Mouse (Mus musculus) CD4-positive, CD25-positive, alpha-beta regulatory T cell, adult 2 months (primary cell): ENCODE data around the gene Olfr518.
A peak's percentile ranks its signal among the peaks of the same experiment; 100 is the strongest.

ENCODE experiments used
- DNase-seq: peaks from one replicate; pipeline ENCODE4 v3.0.0-alpha.2; 2012; ENCODE audit warnings: low read depth, low spot score

Olfr518 gene

GRCm38 (mm10) chr7:108884906-108885305, at the start of gene Olfr518:
TSS of gene Olfr518 (minus strand) at chr7:108885006.
- no peak for DNase-seq

GRCm38 (mm10) chr7:108933794-108934731, 49.3 kb upstream of the Olfr518 start, which contains the start of gene Eif3f:
TSS of gene Eif3f (plus strand) at chr7:108934417.
- DNase-seq = peak; percentile 97

DNA sequence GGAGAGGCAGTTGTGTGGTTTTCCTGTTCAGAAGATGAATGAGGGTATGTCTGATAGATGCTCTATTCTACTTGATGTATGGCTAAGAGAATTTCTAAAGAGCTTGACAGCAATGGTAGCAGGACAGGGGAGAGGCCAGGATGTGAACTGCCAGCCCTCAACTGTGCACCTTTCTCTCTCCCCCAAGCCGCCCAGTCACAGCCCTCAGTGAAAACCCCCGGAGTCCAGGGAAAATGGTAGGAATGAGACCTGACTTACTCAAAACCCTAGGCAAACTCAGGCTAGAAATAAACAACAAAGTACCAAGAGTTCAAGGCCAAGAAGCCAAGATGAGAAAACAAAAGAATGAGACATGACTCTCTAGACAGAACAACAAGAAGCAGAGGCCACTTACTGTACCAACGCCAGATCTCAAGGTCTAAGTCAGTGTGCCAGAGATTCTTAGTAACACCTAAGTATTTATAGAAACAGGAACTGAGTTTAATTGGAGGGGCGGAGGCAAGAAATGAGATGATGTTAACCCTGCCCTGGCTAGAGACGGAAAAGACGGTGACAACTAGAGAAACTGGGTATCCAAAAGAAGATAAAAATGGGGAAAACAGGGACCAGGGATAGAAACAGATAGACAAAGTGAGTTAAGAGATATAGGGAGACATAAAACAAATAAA, 45.1 kb upstream of the Olfr518 start, which contains the start of gene Nlrp10:
Gene Nlrp10 (minus strand): TSS at position 453 of the 668 bp plus-strand sequence.
- DNase-seq = no peak

GRCm38 (mm10) chr7:108928280-108929188, 43.7 kb upstream of the Olfr518 start:
- DNase-seq = no peak

GRCm38 (mm10) chr7:108927043-108927442, 42.2 kb upstream of the Olfr518 start:
- no peak for DNase-seq

DNA sequence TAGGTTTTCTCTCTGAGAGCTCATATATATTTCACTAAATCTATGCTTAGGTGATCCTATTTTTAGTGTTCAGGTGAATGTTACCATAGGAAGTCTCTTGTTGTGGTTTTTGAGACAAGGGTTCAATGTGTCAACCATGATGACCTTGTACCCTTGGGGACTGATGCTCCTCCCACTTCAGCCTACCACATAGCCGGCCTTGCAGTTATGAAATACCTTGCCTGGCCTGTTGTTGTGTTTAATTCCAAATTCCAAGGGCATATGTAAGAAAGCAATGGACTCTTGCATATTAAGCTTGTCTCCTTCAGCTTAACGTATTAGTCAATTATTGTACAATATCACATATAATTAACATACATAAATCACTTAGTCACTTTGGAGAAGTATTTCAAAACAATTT, 19.2 kb upstream of the Olfr518 start:
- DNase-seq = no peak

GRCm38 (mm10) chr7:108894320-108894719, 9.5 kb upstream of the Olfr518 start, which contains the start of gene Olfr519:
TSS of gene Olfr519 (minus strand) at chr7:108894420.
- no peak for DNase-seq

- no peak for DNase-seq
These were observed 12.5 kb downstream of the Olfr518 start, which contains the start of gene Olfr517 for GRCm38 (mm10) chr7:108872279-108872678. TSS of gene Olfr517 (minus strand) at chr7:108872379.

DNA sequence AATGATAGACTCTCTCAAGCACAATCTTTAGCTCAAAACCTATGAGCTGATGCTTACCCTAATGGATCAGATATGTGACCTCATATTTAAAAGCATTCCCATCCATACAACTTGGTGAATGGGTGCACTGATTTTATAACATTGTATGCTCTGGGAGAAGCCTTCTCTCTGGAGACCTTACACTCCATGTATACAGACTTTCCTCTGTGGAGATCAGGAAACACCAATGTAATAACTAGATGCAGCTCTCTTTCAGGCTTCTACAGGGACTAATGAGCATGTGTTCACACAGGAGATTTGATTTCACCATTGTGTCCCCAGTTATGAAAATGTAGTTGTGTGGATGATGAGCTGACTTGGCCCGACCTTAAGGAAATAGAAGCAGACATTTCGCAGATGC, 34.4 kb downstream of the Olfr518 start, which contains the start of gene Olfr516:
Gene Olfr516 (minus strand): TSS at position 101 of the 400 bp plus-strand sequence.
- no peak for DNase-seq
